Mouse (Mus musculus): ENCODE data around the gene Hgf. TPM values are rescaled to one million over a fixed set of nuclear protein-coding genes. Genes with fewer than 3 reads are reported as not detected.

Hgf gene
- polyA plus RNA-seq, 1 experiment = not detected

- no peak overlapping the region for H3K4me3 ChIP-seq (replicated peaks; ENCODE audit: control insufficient read depth, low read depth, low read length)
- H3K27ac ChIP-seq (ENCODE audit: control insufficient read depth, insufficient read depth, low read depth, low read length, poor library complexity) = no peak overlapping the region
- TF ChIP-seq POLR2A (IDR thresholded peaks at IDR 0.05; ENCODE audit: borderline replicate concordance, control insufficient read depth, low read depth, low read length) = no peak
- TF ChIP-seq CTCF (IDR thresholded peaks at IDR 0.05; ENCODE audit: control insufficient read depth, insufficient read depth, low read length) = no peak
- peaks cover 1% of the 10 kb centered on the region; the same call in 1 of the 2 replicates for H3K4me1 ChIP-seq (ENCODE audit: control insufficient read depth, insufficient read depth, low read length)
- WGBS = 33% methylated on average over 1 of the region's 1 CpGs
Observed at GRCm38 (mm10) chr5:16650240-16650639, 96.9 kb downstream of the Hgf start.

- WGBS = 31% methylated on average over 7 of the region's 7 CpGs
- peaks cover 1% of the 10 kb centered on the region; the same call in 1 of the 2 replicates for H3K4me1 ChIP-seq (ENCODE audit: control insufficient read depth, insufficient read depth, low read length)
- no peak overlapping the region for H3K27ac ChIP-seq (ENCODE audit: control insufficient read depth, insufficient read depth, low read depth, low read length, poor library complexity)
- TF ChIP-seq POLR2A (IDR thresholded peaks at IDR 0.05; ENCODE audit: borderline replicate concordance, control insufficient read depth, low read depth, low read length) (no peak), CTCF (IDR thresholded peaks at IDR 0.05; ENCODE audit: control insufficient read depth, insufficient read depth, low read length) (no peak)
- no peak overlapping the region for H3K4me3 ChIP-seq (replicated peaks; ENCODE audit: control insufficient read depth, low read depth, low read length)
Observed at GRCm38 (mm10) chr5:16654022-16654421, 100.7 kb downstream of the Hgf start.

Other genes with a start within 250 kb of the Hgf start
- not detected in 2 replicates for gene Gm28710, start 238.3 kb downstream of the Hgf start, polyA plus RNA-seq (2011; ENCODE audit: insufficient read depth, insufficient read length, low replicate concordance, missing spikeins)

Data from bone marrow, adult 2 months (tissue).